Mouse (Mus musculus) left cerebral cortex, postnatal 10 days (tissue): Measurements from ENCODE around the gene Ttbk1. TPM values are rescaled to one million over a fixed set of nuclear protein-coding genes. Genes with fewer than 3 reads are reported as not detected.
A peak's percentile ranks its signal among the peaks of the same experiment; 100 is the strongest.

Source experiments
- DNase-seq, 2 experiments: peaks; one replicate each; pipeline ENCODE4 v3.0.0; 2021 to 2022; ENCODE audit warnings: low spot score in 2 of 2, mixed read lengths in 1 of 2; ENCODE audit errors: extremely low spot score in 1 of 2
- intact Hi-C: fragments of 180-260 bp; cut with DNase I; formaldehyde crosslinking; loops from one replicate; pipeline ENCODE4 v1.15.1; 2025
- total RNA-seq, 2 experiments: library from RNA; stranded (reverse); gene quantifications; 2 replicates each; pipeline ENCODE4 v1.2.3; 2021

Ttbk1 gene
- total RNA-seq, 2 experiments from 2014 or later = 115 to 117 TPM

DNA sequence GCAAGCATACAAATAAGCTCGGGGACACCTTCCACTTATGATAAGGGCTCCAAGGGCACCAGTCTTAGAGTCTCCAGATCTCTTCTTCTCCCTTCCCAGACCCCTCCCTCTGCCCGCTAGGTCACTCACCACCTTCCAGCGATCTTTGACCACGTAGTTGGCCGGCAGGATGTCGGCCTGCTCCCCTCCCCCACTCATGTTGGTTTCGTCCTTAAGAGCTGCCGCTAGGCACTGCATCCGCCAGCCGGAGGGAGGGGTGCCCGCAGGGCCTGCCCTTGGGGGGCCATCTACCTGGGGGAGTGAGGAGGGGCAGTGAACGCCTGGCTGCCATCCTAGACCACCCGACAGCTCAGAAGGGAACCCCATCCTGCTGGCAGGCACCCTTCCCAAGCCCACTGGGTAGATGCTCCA lies 3.4 kb downstream of the Ttbk1 start:
- DNase-seq = peak in 1 of 2 experiments; percentile 70
- intact Hi-C loops = no loop called here

DNA sequence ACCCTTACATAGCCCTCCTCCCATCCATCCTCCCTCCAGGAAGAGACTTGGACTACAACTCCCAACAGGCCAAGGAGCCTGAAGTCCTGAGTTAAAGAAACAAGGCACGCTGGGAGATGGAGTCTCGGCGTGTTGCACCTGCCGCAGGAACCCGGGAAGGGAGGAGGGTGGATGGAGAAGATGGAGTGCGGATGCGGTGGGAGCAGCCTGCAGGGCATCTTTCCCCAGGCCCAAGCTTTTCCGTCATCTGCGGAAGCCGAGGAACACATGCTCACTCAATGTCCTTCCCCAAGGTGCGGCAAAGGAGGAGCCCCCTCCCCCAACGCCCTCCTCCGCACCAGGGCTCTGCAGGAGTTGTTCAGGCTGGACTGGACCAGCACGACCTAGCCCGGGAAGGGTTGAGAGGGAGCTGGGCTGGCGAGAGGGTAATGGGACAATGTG lies 3.9 kb downstream of the Ttbk1 start:
- intact Hi-C loops = no loop called here
- DNase-seq = peak; percentile 48 to 66

DNA sequence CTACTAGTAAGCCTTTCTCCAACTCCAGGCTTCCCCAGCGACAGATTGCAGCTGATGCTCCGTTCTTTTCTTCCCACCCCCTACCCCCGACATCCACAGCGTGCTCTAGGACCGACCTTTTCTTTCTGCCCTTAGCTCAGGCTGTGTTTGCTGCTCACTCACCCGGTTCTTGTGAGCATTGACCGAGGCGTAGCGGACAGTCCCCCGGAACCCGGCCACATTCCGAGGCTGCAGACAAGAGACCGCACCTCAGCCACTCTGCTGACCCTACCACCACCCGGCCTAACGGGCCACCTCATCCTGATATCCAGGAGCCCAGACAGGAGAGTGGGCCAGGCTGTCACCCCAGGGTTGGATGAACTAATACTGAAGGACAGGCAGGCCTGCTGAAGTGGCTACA lies 10.2 kb downstream of the Ttbk1 start:
- intact Hi-C loops = no loop called here
- no peak for DNase-seq

DNA sequence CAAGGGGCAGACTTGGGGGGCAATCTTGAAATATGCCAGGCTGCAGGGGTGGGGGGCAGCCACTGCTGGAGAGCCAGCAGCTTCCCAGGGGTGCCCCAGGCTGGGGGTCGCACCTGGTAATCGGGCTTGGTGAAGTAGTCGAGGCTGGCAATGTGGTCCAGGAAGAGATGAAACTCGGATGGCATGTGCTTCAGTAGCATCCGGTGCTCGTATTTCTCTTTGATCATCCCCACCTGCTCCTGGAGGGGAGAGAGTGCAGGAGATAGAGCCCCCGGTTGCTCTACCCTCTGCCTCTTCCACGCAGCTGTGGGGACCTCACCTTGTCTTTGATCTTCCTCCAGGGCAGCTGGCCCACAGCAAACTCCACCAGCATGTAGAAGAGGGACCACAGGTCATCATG lies 10.9 kb downstream of the Ttbk1 start:
- DNase-seq = no peak
- intact Hi-C loops = no loop called here

DNA sequence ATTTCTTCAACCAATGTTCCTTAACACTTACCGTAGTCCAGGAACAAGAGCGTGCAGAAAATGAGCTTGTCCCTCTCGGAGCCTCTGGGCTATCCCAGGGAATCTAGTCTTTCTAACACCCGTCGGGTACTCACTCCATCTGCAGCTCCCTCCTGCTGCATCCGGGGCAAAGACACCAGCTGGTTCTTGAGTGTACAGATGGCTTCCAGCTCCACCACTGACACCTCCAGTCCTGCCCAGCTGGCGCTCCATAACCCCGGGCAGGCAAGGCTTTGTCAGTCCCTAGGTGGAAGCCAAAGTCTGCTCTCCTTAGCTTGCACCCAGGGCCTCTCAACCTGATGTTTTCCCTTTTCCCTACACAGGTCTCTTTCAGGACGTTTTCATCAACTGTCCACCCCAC lies 19.6 kb downstream of the Ttbk1 start:
- intact Hi-C loops = no loop called here
- no peak for DNase-seq

DNA sequence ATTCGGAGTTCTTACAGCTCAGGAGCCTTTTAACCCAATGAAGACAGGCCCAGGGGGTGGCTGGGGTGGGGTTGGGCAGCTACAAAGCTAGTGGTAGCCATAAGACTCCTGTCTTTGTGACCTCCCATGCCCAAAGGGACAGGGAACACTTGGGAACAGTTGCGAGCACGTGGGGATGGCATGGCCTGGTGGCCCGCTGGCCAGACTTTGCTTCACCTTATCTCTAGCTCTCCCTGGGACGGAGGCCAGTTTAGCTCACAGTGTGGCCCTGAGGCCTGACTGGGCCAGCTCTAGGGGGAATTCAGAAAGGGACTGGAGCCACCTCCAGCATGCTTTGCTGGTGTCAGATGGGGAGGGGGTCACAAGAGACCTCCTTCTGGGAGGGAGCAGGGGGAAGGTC lies 25.2 kb downstream of the Ttbk1 start:
- no peak for DNase-seq
- intact Hi-C loops = no loop called here

DNA sequence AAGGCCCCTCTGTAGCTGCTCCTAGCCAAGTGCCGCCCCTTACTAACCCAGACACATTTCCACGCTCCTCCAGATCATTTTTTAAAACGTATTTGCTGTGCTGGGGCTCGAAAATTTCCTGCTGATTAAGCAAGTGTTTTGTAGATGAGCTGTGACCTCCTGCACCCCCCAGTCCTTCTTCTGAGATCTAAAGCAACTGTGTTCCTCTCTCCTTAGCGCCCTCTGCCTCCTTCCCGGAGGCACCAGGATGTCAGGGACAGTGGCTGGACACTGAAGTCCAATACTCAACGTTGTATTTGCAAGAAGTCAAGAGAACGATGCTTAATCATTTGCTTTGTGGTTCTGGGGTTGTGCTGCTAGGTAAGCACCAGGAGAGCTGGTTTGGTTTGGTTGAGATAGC lies 26.1 kb downstream of the Ttbk1 start:
- intact Hi-C loops = no loop called here
- no peak for DNase-seq

DNA sequence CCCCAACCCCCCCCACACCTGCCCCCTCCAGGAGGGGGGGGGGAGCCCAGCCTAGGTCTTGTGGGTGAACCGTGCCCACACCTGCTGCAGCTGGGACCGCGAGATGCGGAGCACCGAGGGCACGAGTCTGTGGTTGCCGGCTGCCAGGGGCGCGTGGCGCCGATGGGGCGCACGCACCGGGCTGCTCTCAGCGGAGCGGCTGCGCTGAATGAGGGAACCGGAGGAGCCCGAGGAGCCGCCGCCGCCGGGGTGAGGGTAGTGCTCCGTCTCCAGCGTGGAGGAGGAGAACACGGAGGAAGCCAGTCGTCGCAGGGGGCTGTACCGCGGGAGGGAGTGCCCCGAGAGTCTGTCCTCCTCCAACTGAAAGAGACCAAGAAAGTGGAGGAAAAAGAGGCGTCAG lies 26.8 kb downstream of the Ttbk1 start:
- intact Hi-C loops = no loop called here
- no peak for DNase-seq

DNA sequence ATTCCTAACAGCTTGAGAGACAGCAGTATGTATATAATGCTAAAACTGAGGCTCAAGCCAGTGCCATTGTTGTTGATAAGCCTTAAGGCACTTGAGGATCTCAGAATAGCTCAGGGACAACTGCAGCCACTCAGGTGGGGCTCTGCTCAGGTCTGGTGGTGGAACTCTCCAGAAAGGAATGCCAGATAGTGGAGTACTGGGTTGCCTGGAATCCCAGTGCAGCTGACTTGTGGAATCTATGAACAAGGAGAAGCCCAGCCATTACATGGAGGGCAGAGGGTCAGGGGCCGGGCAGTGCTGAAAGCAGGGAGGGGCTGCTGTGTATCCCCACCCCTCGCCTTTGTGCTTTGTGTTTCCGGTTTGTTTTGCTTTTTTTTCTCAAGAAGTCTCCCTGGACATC lies 29.0 kb downstream of the Ttbk1 start:
- intact Hi-C loops = no loop called here
- DNase-seq = no peak

DNA sequence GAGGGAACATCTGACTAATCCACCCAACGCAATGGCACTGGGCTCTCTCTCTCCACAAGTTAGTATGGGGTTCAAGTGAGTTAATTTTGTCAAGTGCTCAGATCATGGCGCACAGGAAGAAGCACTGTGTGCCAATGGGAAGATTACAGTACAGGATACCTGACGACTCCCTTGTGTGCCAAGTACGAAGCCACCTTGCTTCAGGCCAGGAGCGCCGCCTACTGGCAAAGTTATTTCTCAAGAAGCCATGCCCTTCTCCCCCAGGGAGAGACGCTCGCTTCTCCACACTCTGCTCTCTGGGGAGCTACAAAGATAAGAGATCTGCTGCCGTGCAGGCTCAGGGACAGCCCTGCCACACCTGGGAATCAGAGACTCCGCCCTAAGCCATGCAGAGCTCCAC lies 29.7 kb downstream of the Ttbk1 start:
- DNase-seq = no peak
- intact Hi-C loops = no loop called here

DNA sequence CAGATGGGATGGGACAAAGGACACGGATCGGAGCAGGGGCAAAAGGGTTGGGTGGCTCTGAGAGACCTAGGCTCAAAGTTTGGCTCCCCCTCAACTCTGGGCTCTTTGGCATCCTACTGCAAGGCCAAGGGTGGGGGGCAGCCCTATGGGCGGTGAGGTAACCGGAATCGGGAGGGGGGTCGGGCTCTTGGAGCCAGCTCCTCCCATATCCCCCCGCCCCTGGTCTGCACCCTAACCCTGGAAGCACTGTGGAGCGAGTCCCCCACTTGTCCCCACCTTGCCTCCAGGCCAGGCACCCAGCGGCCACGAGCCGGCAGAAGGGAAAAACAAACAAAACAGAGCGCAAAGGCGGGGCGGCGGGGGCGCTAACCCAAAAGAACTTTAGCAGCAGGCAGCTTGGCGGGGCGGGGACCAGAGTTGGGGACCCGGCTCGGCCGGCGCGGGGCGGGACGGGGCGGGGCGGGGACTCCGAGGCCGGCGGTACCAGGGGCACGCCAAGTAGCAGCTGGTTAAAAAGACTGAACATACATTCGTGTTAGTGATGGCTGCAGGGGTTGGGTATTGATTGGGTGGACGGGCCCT lies 32.3 kb downstream of the Ttbk1 start:
- peak in 1 of 2 experiments; percentile 71 for DNase-seq
- intact Hi-C loops = no loop called here

DNA sequence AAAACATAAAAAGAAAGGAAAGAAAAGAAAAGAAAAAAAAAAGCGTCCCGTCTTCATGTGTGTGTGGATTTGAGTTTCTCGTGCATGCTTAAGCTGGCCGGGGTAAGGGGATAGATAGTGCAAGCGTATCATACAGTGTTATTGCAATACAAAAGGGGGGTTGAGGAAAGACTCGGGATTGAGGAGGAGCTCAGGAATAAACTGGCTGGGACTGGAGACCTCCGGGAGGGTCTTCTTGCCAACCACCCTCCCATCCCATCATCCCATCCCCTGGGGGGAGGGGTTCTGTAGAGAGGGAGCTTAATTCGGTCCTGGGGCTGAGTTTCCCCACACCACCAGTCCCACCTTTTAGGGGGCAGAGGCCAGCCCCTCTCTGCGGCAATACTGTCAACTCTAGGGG lies 32.9 kb downstream of the Ttbk1 start:
- intact Hi-C loops = no loop called here
- DNase-seq = no peak

DNA sequence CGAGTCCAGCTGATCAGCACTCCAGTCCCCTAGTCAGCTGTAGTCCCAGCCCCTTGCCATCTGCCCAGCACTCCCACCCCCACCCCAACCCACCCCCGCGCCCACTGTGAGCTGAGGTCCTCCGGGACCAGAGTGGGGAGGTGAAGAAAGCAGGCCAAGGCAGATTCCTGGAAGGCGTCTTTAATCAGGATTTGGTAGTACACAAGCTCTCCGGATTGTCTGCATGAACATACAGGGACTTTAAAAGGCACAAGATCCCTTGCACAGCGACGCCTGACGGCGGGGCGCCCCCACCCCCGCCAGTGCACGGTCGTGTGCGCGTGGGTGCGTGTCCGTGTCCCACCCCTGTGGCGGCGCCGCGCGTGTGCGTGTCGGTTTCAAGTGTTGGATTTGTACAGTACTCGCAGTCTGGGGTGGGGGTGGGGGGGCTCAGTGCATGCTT lies 33.5 kb downstream of the Ttbk1 start:
- no peak for DNase-seq
- intact Hi-C loops = no loop called here

DNA sequence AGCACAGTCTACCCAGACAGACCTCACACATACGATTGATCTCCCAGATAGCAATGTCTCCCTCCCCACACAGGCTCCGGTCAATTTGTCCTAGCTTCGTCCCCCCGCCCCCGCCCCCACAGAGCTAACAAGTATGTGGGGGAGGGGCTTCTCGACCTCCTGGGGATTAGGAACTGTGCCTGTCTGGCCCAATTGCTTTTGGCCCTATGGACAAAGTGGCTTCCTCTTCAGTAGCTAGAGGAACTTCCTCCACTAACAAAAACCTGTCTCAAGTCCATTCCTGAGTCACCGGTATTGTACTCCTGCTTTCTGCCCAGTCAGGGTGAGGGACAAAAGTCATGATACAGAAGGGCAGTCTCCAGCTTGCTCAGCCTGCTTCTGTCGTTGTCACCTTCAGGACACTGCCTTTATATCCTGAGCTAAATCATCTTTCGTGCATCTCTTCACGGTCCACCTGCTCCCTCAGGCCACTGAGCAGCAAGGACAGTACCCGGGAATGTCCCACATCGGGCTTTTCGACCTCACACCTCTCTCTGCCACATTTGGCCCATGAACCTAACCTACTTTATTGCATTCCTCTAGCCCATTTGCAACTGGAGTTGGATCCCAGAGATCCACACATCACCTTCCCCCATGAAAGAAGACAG lies 34.0 kb downstream of the Ttbk1 start:
- no peak for DNase-seq
- intact Hi-C loops = no loop called here

DNA sequence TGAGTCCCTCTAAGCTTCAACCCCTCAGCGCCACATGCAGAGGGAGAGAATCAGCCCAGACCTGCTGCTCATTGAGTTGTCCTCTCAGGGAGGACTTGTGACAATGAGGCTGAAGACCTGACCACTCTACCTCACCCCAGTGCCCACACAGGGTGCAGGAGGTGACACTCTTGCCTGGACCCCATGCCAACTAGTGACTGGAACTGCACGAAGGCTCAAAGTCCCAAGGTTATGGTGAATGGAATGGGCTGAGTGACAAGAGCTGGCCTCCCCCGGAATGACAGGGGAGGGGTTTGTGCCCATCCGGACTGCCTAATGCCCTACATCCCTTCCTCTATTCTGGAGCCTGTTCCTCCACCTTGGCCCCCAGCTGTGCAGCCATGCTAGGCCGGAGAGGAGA lies 34.8 kb downstream of the Ttbk1 start:
- intact Hi-C loops = no loop called here
- no peak for DNase-seq

DNA sequence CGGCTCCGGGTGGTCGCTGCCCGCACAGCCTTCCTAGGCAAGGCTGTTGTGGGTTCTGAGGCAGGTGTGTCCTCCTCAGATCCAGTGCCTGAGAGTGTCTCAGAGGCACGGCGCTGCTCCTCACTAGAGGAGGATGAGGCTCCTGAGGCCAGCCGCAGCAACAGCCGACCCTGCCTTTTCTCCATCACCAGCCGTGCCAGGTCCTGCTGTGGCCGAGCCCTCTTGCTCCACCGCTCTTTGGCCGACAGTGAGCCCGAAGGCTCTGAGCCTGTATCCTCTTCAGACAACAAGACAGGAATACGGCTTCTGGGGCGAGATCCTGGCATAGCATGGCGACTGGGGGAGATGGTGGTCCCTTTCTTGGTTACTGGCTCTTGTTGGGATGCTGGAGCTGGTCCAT lies 41.2 kb downstream of the Ttbk1 start:
- no peak for DNase-seq
- intact Hi-C loops = no loop called here

DNA sequence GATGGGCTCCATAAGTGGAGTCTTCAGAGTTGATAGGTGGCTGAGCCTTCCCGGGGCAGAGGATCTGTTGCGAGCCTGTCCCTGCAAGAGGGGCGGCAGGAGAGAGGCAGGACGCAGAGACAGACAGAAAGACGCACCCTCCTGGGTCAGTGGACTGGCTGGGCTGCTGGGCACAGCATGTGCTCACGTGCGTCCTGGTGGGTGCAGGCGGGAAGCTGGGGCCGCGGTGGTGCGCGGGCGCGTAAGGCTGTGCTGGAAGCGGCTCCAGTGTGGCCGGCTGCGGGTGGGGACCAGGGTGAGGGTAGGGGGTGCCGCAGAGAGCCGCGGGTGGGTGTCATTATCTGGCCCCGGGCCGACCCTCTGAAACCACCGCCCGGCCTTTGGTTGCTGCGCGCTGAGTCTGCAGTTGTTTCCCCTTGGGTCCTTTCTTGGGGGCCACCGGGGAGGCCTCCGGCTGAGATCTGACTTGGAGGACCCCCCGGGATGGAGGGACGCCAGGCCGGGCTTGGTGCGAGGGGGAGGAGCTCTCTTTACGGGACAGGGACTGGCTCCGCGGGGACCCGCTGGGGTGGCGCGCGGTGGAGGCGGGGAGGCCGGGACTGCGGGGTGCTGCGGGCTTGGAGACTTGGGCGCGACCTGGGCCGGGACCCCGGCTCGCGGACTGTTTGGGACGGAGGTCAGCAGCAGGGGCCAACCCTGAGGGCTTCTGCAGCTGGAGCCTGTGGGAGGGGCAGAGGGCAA lies 42.5 kb downstream of the Ttbk1 start:
- intact Hi-C loops = no loop called here
- no peak for DNase-seq

DNA sequence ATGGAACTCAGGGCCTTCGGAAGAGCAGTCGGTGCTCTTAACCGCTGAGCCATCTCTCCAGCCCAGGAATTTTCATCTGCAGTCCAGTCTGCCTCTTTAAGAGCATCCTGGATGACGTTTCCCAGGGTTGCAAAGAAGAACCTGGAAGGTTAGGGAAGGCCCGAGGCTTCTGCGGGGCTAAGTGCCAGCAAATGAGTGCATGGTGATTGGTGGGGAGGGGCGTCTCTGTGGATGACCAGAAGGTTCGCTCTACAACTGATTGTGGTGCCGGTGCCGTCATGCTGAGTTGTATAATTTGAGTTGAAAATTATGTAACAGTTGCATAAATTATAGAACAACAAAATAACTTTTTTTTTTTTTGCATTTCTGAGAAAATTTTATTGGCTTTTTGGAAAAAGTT lies 48.3 kb downstream of the Ttbk1 start:
- no peak for DNase-seq
- intact Hi-C loops = no loop called here

DNA sequence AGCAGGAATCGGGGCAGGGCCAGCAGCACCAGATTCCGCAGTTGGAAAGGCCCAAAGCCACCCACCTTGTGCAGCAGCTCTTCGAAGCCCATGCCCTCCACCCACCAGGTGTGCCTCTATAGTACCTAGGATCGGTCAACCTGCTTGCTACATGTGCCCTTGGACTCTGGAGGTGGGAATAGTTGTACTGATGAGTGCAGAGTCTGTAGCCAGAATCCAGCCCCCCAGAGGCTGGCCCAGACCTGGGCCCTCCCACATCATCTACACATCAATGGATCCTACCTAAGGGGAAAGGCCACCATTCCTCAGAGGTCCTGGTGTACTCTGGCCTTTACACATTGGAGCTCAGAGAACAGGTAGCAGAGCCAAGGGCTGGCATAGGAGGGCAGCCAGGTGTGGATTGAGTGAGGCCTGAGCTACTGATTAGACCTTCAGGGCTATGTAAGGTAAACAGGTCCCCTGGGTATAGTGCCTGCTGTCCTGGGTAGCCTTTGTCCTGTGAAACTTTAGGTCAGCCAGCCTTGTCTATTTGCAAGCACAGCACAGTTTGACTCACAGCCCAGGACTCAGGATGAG lies 49.1 kb downstream of the Ttbk1 start, which contains the start of gene Slc22a7:
Gene Slc22a7, minus strand, starts transcription at position 160 of the 576 bp plus-strand sequence.
- intact Hi-C loops = no loop called here

More for the DNA sequence above, 49.1 kb downstream of the Ttbk1 start, which contains the start of gene Slc22a7:
- no peak for DNase-seq
